Mouse (Mus musculus) layer of hippocampus, postnatal 36 days (tissue): Measurements from ENCODE around the gene Mfap5. TPM values are rescaled to one million over a fixed set of nuclear protein-coding genes. Genes with fewer than 3 reads are reported as not detected.
"Not testable (repeated sequence)": the region's sequence is repeated elsewhere in the genome, so short reads cannot be mapped to it uniquely, and the experiment has no call there.

Experiments used
- DNase-seq, 2 experiments: peaks; one replicate each; pipeline ENCODE4 v3.0.0; 2022
- total RNA-seq, 2 experiments: library from RNA; stranded (reverse); gene quantifications; 2 replicates each; pipeline ENCODE4 v1.2.3; 2021

The Mfap5 gene
- total RNA-seq = not detected

DNA sequence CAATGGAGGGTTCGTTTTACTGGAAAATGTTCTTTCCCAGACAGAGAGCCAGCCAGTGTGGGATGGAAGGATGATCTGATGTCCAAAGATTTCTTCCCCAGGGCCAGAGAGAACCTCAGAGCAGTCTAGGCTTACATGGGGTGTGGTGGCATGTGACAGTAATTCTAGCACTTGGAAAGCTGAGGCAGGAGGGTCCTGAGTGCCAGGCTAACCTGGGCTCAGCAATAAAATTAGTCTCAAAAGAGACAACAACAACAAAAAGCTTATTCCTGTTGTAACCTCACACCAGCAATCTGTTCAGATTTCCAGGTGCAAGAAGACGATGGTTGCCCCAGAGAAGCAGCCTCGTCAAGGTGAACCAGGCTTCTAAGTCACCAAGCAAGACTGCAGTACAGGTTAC is at the start of gene Mfap5:
Gene Mfap5, plus strand, starts transcription at position 301 of the 400 bp plus-strand sequence.
- DNase-seq = no peak

DNA sequence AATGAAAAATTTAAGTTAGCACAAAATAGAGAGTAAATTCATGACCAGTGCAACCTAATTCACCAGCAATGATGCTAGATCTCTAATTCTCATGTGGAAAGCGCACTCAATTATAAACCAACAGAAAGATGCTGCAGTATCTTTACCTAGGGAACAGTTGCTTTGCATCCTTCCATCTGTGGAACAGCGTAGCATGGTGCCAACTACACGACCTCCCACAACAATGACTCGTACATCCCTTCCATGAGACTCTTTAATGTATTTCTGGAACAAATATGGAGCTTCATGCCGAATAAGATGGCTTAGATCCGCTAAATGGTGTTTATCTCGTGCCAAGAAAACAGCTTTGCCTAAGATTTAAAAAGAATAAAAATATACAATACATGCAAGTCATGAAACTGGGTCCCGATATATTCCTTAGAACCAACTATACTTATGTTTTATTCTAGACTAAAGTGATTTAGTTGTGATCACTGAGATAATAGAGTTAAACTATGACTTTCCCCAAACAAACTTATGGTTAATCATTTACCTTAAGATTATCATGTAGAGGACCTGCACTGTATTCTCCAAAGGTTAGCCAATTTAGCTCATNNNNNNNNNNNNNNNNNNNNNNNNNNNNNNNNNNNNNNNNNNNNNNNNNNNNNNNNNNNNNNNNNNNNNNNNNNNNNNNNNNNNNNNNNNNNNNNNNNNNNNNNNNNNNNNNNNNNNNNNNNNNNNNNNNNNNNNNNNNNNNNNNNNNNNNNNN is 46.5 kb upstream of the Mfap5 start:
- DNase-seq = no peak

DNA sequence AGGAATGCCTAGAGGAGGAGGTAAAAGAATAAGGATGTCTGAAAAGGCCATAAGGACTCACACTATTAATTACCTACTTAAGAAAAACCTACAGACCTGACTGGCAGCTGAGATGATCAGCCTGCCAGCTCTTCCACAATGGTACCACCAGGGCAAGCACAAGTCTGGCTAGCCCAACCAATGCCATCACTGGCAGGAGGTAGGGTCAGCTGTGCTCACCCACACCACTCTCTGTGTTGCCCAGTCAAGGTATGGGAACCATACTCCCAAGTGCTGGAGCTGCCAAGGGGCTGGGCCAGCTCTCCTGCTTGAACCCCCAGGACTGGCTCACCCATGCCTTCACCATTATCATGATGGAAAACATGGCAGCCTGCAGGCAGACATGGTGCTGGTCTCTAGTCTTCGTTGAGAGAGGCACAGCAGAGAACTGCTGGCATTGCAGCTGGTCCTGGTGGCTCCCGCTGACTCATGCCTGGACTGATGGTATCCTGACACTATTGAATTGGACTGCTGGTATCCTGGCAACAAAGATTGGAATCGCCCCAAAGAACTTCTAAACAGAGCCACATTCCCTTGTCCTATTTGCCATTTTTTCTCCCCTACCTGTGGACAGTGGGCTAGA is 39.4 kb upstream of the Mfap5 start:
- no peak for DNase-seq

DNA sequence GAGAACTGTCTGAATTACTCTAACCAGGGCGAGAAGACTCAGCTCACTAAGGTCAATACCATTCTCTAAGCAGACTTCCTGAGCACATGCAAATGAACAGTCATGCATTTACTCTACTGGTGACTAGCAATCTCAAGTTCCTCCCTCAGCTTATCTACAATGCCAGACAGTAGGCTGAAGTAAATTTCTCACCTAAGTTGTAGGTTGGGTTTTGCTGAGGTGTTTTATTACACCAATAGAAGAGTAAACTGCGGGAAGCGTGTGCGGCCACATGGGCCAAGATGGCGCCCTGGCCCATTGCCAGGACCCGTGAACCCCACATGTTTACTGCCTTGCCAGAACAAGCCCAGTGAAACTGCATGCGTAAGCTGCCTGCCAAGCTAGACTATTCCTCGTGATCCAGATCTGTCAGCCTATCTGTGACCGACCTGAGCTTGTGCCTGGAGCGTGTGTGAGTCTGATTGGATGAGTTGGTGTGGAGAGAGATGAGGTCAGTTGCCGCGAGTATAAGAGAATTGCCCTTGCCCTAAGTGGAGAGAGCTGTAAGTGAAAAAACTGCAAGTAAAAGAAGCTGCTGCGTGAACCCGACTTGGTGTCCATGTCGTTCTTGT is 36.5 kb upstream of the Mfap5 start:
- no peak for DNase-seq

DNA sequence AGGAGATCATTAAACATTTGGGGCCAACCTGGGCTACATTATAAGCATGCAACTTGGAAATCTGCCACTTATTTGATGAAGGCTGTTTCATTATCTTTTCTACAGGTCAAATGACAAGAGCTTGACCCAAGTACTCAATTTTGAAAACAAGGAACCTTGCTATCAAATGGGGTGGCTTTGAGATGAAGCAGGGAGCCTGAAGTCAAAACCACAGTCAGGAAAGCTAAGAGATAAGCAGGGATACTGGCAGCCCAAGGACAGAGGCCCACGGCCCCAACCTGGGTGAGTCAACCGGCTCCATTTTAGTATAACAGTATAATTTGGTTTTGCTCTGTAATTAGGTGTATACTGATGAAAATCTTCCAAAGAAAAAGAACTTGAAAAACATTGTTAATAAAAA is 35.4 kb upstream of the Mfap5 start:
- DNase-seq = no peak

DNA sequence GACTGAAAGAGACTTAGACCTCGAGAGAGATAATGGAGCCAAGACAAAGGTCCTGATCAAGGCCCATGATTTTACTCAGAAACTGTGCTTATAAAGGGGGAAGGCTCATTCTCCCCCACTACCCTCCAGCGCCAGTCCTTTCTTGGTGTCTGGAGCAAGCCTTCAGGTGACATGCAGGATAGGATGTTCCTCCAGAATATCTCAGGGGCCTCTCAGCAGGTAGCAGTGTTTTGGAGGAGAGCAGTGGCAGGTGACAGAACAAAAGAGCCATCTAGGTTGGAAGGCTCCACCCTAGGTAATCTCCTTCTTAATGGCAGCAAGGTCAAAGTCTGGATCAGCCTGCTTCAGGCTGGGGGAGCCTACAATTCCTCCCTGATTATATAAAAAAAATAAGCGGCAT is 34.2 kb upstream of the Mfap5 start:
- not testable (repeated sequence) for DNase-seq

DNA sequence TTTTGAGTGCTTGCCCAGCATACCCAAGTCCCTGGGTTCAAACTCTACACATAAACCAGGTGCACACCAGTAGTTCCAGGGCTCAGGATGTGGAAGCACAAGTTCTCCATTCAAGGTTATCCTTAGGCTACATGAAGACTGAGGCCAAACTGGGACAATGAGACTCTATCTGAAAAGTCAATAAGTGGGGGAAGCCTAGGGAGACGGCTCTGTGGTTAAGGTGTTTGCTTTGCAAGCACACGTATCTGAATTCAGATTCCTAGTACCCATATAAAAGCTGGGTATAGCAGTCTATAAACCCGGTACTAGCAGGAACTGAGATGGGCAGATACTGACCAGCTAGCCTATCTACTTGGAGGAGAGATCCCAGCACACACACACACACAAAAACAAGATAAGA is 27.6 kb upstream of the Mfap5 start:
- no peak for DNase-seq

DNA sequence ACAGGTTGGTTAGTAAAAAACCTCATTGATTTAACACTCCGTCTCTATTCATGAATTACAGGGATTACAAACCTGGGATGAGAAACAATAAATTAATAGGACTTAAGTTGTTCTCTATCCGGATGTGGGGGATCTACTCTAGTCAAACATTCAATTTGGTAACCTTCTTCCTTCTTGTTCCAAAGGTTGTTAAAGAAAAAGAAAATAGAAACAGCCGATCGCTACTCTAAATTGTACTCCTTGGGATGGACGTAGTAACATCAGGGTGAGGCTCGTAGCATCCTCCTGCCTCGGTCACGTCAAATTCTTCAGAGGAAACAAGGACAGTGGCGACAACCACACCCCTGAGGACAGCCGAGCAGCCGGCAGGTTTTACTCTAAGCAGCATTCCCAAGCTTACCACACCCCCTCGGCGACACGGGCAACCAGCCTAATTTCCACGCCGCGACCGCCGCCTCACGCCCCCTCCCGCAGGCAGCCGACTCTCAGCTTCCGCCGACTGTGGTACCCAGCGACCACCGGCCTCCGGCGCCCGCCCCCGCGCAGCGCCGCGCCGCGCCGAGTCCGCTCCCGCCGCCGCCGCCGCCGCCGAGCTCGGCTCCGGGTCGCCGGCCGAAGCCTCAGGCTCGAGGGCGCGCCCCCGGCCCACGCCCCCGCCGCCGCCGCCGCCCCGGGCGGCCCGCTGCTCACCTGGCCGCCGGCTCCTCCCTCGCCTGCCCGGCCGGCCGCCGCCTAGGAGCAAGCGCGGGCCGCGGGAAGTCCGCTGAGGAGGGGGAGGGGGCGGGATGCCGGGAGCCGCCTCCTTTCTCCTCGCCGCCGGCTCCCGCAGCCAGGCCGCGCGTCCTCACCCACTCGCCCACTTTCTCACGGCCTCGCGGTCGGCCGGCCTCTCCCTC is 20.0 kb upstream of the Mfap5 start:
- peak; percentile 26 to 43 for DNase-seq

DNA sequence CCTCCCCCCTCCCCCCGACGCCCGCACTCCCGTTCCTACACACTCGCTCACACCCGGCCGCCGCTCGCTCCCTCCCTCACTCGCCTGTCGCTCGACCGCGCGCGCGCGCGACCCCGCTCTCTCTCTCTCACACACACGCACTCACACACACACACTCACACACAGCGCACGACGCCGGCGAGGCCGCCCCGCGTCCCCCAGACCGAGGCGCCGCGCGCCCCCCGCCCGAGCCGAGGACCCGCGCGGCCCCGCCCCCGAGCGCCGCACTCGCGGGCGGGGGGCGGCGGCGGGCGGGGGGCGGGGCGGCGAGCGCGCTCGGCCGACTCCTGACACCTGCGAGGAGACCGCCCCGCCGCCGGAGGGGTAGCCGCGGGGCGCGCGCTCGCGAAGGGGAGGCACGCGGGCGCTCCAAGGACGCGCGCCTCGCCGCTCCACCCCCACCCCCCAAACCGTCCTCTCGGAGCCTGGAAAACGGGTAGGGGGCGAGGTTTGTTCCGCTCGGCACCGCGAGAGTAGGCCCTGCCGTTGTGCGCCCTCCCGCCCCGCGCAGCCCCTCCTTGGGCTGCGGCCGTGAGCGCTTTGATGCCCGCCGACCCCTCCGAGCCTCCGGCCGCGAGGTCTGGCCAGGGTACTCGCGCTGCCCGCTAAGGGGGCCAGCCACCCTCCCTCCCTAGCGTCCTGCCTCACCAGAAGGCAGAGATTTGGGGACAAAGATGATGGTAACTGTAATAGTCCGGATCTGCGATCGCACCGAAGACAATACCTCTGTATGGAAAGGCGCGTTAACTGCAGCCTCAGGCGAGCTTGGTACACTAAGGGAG is 19.1 kb upstream of the Mfap5 start:
- DNase-seq = peak in 1 of 2 experiments; percentile 23

DNA sequence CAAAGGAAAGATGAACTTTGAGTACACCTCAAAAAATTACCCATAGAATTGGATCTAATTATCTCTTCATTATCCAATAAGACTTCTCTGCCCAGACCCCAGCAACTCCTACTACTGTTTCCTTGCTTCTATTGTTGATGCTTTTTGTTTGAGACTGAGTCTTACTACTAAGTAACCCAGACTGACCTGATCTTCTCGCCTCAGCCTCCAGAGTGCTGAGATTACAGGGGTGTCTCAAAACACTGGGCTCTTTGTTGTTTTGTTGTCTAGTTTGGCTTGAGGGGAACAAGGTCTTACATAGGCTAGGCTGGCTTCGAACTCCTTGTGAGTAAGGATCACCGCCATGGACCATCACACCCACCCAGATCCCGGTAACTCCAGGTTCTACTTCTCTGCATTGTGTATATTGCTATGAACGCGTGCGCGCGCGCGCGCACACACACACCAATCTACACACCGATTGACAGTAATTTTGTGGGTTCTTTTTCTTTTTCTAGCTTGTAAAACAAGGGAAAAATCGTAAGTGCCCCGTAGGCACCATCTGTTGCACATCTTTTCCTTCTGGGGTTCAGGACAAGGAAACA is 14.6 kb upstream of the Mfap5 start:
- no peak for DNase-seq

DNA sequence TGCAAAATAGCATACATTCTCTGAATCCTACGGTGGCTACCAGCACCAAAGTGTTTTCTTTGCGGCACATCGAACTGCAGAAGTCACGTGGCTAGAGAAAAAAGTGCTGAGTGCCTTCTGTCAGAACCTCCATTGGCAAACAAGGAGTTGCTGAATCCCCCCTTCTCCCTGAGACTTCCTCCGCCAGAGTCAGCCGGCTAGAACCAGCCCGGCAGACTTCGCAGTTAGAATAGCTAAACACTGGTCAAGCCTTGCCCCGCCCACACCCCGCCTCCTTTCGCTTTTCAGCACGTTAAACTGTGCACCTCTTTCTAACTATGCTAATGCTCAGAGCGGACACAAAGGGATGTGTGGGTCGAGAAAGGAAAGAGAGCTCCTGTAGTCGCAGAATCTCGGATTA is 14.1 kb upstream of the Mfap5 start:
- DNase-seq = peak; percentile 46 to 58

DNA sequence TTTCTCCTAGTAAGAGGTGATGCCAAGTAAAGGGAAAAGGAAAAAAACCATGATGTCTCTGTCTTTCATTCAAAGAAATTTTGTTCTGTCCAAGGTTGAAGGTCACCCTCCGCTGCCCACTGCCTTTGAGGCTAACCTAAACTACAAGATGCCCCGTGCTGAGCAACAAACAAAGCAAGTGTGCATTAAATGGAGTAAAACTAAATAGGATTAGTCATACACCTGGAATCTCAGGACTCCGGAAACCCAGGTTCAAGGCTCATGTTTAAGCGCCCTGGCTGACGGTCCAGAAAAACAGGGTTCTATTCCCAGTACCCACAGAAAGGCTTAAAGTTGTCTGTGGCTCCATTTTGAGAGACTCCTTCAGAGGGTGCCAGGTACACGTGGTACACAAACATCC is 13.2 kb upstream of the Mfap5 start:
- no peak for DNase-seq

DNA sequence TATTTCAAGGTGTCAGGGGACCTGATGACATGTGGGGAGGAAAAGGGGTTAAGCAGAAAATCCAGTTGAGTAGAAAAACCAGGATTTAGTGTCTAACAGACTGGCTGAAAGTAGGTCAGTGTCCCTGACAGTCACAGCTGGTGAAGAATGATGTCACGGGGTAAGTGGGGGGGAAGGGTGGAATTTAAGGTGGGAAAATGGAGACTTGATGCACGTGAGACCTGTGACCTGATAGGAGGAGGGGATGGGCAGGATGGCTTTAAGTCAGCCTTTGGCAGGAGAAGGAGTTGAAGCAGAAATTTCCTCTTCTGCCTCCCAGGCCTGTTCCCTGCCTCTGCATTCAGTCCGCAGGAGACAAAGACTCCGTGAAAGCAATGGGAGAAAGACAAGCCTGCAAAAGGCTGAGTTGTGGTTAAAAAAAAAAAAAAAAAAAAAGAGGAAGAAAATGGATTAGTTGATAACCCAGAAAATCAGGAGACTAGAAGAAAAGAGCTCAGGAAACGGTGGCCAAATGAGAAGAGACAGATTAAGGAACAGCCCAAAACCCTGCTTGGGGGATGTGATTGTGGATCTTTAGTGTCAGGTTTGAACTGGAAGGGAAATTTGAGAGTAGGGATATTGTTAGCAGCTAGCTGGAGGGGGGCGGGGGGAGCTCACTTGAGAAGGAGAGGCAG is 11.7 kb upstream of the Mfap5 start:
- no peak for DNase-seq

DNA sequence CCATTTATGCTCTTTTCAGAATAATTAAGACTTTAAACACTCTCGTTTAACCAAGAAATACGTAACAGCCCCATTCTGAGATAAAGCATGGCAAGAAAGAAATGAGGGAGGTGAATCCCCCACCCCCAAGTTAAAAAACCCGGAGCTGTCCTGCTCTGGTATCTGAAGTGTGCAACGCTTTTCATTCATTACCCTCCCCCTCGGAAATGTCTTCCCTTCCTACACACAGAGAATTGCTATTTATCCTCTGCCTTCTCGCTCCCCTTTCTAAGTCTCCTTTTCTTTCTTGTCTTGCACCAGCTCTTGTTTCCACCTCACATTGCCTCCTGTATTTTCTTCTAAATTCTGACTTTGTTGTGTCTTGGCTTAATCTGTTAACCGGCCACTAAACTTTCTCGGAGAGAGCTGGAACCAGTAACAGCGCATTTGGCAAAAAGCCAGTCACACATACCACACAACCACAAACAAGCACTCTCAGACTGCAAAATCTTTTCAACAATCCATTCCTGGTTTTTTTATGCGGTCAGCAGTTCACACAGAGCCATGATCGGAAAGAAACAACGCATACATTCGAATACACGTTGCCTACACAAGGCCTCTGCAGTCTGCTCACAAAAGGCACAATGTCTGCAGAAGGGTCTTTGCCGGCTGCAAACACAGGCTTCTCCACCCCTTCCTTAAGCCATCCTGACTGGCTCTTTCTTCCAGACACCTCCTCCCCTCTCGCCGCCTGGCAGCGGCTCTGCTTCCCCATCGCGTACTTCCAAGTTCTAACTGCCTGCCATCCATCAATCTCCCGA is 10.4 kb upstream of the Mfap5 start:
- peak; percentile 22 to 42 for DNase-seq

DNA sequence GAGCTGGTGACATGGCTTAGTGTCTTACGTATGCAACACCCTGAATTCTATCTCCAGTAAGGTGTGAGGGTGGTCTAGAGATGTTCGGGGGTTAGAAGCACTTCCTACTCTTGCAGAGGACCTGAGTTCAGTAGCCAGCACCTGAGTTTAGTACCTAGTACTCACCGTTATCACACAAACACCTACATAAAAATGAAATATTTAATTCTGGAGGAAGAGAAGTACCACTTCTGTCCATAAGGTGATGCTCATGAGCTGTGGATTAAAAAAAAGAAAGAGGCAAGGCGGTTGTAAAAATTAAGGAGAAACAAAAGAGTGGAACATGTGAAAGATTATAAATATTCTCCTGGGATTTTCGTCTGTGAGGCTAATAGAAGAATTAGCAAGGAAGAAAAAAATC is 9.1 kb upstream of the Mfap5 start:
- DNase-seq = no peak

DNA sequence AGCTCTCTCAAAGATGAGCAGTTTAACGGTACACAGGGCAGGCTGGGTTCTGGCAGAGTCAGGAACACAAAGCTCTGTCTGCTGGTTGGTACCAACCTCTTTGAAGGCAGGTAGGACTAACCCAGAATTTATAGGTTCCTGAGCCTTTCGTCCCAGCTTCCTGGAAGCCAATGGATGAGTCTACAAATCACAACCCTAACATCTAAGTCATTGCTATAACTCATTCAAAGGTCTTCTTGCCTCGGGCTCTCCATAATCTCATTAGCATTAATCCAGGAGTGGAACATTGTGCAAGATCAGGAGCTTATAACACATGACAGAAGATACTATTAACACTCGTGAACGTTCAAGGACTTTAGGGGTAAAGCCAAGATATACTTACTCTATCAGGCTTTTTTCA is 7.0 kb upstream of the Mfap5 start, which contains the start of gene Rimklb:
Gene Rimklb, minus strand, starts transcription at position 101 of the 400 bp plus-strand sequence.
- DNase-seq = no peak

DNA sequence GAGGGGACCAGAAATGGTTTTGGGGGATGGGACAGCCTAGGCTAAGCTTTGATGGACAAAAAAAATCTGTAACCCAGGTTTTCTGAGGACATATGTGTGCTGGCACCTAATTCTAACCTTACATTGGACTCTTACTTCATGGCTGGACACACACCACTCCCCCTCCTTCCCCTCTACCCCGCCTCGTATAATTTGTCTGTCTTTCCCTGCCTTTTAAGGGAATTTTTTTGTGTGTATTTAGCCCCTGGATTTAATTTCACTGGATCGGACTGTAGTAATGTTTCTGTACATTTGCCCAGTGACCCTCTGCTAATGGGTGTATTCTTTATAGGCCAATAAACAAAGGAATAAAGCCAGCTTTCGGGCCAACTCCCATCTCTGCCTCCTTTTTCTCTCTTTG is 604 bp upstream of the Mfap5 start:
- no peak for DNase-seq

DNA sequence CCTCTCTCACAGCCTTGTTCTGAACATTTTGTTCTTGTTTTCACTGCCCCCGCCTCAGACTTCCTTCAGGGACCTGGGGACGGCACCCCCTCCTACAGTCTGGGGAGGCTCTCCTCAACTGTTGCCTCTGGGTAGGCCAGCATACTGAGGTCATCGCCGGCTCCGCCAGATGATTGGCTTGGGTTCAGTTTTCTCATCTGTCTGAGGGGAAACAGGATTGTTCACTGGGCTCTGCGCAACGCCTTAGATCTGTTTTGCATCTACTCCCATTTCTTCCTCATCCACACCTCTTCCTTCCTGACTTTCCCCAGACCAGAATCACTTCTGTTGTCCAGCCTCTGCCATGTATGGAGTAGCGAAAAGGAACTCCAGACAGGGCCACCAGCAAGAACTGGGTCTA is 2.8 kb downstream of the Mfap5 start:
- no peak for DNase-seq

DNA sequence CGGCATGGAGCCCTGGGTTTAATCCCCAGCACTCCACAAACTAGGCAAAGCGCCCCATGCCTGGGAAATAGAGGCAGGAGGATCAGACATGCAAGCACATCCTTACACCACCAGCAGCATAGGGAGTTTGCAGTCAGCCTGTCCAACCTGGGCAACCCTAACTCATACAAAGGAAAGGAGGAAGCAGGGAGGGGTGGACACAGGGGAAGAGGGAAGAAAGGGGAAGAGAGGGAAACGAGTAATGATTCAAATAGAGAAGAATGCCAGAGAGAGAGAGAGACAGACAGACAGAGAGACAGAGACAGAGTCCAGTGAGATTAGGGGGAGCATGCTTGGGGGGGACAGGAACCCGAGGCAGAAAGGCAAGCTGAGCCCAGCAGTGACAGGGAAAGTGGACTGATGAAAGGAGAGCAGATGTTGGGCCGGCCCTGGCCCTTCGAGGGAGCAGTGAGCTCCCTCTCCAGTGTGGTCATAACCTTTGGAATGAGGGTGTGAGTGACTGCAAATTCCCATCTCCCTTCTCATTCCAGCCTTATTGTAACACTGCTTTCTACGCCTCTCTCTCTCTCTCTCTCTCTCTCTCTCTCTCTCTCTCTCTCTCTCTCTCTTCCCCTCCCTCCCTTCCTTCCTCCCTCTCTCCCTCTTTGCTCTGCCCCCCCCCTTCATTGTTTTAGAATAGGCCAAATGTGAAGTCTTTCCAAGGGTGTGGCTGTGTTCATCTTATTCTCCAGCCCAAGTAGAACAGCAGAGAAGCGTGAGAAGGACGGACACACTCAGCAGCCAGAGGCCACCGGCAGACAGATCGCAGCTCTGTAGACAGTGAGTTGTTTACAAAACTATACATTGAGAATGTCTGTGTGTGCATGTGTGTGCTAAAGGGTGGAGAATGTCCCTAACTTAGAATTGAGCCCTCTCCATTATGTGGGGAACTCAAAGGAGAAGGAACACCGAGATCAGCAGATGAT is 7.6 kb downstream of the Mfap5 start:
- no peak for DNase-seq
